Mouse (Mus musculus): ENCODE measurements around the gene Ppfia4.

DNA sequence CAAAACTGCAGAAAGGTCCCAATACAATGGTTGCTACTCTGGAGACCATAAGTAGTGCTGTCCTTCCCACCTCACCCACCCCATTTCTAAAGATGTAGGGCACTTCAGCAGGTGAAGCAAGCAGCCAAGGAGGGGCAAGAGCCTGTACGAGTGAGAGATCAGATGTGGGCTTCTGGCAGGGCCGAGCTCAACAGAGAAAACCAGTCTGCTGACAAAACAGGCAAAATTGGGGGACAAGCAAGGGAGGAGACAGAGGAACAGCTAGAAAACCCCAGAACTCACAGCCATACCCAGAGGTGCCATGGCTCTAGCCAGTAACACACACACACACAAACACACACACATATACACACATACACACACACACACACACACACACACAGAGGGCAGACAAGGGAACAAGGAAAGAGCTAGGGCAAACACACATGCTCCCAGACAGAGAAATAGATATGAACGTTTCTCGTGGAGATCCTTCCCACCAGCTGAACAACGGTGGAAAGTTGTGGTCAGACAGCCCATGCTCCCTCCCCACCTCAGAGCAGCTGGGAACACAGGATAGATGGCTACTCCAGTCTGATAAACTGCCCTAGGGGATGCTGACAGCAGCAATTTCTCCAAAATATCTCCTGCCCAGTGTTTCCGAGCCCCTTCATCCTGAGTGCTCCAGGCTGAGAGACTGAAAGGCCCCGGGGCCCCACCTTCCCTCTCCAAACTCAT, 1.5 kb upstream of the Ppfia4 start:
- TF ChIP-seq CTCF (conservative IDR thresholded peaks at IDR 0.05 in 1 of 2, IDR thresholded peaks at IDR 0.05 in 1 of 2; ENCODE audit: low read depth in 2 of 2, low read length in 2 of 2), result no peak
- no peak for TF ChIP-seq EP300 (IDR thresholded peaks at IDR 0.05; ENCODE audit: low read length)
- TF ChIP-seq NRF1 (IDR thresholded peaks at IDR 0.05; ENCODE audit: low read depth, low read length), result no peak
- no peak for TF ChIP-seq KAT2A (IDR thresholded peaks at IDR 0.05; ENCODE audit: insufficient replicate concordance, low read length)
- no peak for TF ChIP-seq ELF1 (IDR thresholded peaks at IDR 0.05; ENCODE audit: low read depth, low read length)
- TF ChIP-seq E2F4 (IDR thresholded peaks at IDR 0.05; ENCODE audit: insufficient replicate concordance, low read depth, low read length), result no peak
- TF ChIP-seq POLR2A (IDR thresholded peaks at IDR 0.05; ENCODE audit: low read depth, low read length), result no peak
- no peak for TF ChIP-seq UBTF (IDR thresholded peaks at IDR 0.05; ENCODE audit: low read depth, low read length)
- no peak for TF ChIP-seq IRF4 (IDR thresholded peaks at IDR 0.05; ENCODE audit: low read depth, low read length)
- TF ChIP-seq RAD21 (IDR thresholded peaks at IDR 0.05; ENCODE audit: low read depth, low read length), result no peak
- TF ChIP-seq ZMIZ1 (IDR thresholded peaks at IDR 0.05; ENCODE audit: low read depth, low read length), result no peak
- no peak for TF ChIP-seq MAX (IDR thresholded peaks at IDR 0.05; ENCODE audit: low read length)
- no peak for TF ChIP-seq CHD2 (IDR thresholded peaks at IDR 0.05; ENCODE audit: low read length)
- TF ChIP-seq RCOR1 (conservative IDR thresholded peaks at IDR 0.05; ENCODE audit: low read depth, low read length), result no peak

Data from CH12.LX (cell line).